Mouse (Mus musculus) T-cell, adult 2 months (primary cell): ENCODE results near the gene Tbc1d21.

Experiments used
- DNase-seq: peaks from one replicate; pipeline ENCODE4 v3.0.0; 2022; ENCODE audit warnings: low spot score

The Tbc1d21 gene

DNA sequence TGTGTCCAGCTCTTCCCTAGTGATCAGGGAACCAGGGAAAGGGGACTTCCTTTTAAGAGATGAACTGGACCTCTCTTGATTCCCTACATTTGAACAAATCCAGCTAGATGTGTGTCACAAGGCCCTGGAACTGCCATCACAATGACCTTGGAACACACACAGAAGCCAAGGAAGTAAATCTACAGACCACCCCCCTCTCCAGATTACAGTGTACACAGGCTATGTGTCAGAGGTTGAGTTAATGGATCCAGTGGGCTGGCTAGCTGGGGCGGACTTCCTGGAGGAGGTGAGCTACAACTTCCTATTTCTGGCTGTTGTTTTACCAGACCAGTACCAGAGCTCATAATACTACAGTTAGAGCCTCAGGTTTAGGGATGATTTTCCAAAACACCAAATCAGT is at the start of gene Tbc1d21:
Tbc1d21 (minus strand) TSS at position 101 of the 400 bp plus-strand sequence.
- no peak for DNase-seq

DNA sequence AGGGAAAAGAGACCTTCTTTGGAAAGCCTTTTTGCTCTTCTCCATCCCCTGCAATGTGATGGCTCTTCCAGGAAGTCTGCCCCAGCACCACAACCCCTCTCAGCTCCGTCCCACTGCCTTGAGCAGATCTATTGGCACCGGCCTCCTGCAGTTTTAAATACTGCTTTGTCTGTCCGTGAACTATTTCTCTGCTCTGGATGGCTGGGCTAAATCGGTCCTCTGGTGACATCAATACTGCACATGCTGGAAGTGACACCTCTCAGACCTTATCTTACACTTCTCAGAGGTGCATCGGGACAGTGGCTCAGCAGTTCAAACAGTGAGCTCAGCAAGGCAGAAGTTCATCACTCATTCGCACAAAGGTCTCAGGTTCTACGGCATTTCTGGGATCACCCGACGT is 41.3 kb upstream of the Tbc1d21 start:
- DNase-seq: no peak

DNA sequence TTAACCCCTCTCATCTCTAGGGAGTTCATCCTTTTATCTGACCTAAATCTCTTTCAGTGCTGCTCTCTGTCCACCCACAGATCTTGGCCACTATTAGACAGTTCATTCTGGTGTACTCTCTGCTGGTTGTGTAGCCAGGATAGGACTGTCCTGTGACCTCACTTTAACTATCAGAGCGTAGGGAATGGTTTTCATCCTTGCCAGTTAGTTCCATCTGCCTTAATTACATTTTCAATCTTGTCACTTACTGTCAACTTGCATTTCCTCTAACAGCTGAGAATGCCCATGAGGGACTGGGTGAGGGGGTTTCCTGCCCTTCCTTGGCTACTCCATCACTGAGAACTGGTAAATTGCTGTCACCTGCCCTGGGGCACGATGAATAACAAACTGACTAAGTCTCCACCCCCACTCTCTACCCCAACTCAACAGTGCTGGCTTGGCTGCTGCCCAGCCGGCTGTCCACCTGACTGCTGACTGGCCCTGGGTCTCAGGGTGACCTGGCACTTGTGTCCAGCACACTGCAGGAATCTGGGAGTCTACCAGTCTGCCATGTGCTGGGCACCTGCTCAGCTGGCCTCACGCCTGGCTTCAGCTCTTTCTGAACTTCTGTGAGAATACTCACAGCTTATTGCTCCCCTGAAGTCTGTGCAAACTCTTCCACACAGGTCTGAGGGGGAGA is 39.9 kb upstream of the Tbc1d21 start:
- no peak for DNase-seq

DNA sequence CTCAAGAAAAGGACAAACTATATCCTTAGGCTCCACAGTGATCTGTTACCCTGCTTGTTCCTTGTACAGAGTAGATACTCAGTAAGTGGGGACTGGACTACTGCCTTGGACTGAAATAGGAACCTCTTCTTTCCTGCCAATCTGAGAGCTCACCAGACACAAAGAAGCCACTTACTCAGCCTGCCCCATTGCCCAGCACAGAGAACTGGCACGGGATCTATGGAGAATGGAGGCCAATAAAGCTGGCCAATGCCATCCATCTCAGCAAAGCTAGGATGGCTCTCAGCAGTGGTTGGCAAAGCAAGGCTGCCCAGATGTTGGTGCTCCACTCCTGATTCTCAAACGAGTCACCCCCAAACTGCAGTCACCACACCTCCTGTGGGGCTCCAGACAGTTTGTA is 39.0 kb upstream of the Tbc1d21 start:
- no peak for DNase-seq

DNA sequence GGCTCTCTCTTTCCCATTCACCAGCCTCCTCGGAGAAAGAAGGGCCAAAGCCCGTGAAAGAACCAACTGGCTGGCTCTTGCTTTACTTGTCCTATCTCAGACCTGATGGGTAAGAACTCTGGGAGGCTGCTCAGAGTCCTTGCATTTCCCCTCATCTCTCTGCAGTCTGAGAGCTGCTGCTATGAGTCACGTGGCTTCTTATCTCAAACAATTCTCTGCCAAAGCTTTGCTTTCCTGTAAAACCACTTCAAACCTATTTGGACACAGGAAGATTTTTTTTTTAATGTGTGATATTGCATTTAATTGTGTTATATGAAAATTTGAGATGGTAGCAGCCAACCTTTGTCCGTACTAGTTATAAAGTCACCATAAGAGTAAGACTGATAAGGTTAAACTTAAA is 34.2 kb upstream of the Tbc1d21 start:
- DNase-seq: no peak

DNA sequence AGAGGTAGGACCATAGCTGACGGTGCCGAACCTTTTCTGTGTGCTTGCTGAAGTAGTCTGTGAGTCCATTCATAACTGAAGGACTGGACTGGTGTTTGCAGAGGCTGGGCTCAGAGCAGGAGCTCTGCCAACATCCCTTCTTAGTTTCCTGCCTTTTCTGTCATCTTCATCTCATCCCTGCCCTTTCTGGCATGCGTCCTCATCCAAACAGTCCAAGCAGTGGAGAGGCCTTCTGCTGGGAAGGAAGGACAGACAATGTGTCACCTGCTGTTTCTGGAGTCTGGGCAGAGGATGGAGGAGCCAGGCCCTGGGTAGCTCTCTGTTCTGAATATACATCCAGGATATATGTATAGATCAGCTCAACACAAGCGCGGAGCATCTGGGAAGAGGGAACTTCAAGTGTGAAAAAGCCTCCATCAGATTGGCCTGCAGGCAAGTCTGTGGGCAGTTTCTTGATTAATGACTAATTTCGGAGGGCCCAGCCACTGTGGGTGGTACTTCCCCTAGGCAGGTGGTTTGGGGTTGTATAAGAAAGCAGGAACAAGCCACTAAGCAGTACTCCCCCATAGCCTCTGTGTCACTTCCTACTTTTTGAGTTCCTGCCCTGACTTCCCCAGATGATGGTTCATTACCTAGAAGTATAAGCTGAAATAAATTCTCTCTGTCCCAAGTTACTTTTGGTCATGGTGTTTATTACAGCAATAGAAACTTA is 31.3 kb upstream of the Tbc1d21 start:
- DNase-seq: no peak

DNA sequence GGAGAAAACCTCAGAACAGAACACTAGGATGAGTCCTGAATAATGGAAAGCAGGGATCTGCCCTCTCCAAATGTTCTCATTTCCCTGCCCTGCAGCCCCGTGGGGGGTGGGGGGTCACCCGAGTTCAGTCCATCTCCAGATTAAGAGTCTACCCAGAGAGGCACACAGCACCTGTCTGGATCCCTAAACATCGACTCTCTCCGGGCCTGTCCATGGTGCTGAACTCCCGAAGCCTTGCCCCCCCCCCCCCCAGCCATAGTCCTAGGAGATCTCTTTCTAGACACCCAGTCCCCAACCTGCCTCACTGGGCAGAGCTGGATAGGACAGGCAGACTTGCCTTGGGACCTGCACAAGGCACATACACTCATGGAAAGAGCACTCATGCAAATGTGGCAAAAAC is 29.4 kb upstream of the Tbc1d21 start:
- DNase-seq: no peak

DNA sequence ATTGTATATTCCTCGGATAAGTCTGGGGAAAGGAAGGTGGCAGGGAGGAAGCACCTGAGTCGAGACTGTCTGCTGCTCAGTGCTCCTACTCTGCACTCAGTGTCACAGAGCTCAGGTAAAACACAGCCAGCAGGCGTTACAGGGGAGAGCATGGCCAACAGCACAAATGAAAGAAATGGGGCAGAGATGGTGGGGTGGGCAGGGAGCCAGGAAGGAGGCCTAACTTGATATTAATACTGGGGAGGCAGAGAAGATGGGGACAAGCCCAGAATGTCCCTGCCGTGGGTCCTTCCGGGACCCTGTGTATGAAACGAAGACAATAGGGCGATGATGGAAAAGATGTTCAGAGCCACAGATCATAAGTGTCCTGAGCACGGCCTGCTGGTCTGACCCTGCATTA is 24.4 kb upstream of the Tbc1d21 start:
- no peak for DNase-seq

DNA sequence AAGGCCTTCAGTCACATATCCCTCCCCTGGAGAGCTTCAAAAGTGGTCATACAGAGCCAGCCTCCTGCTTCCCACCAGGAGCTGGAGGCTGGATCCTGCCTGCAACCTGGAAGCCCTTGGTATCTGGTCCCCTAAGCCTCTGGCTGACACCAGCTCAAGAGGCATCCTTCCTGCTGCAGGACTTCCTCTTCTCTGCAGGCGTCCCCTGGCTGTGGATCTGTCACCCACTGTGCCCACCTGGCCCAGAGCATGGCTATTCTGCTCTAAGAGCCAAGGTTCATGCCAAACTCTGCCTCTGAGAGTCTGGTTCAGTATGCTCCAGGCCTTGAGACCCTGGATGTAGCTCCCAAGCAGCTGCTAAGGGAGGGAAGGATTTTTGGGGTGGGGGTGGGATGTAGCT is 23.6 kb upstream of the Tbc1d21 start:
- no peak for DNase-seq

DNA sequence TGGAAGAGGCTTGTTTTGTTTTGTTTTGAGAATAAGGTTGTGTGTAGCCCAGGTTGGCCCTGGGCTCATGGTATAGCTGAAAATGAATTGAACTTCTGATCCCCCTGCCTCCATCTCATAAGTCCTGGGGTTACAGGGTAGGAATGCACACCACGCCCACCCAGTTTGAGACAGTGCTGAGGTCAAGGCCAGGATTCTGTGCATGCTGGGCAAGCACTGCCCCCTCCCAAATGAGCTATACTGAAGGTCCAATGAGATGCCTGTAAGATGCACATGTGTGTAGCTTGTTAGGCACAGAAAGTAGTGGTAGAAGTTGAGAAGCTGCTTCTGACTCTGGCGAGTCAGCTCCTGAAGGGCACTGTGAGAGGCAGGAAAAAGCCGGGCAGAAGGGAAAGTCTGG is 18.1 kb upstream of the Tbc1d21 start:
- no peak for DNase-seq

DNA sequence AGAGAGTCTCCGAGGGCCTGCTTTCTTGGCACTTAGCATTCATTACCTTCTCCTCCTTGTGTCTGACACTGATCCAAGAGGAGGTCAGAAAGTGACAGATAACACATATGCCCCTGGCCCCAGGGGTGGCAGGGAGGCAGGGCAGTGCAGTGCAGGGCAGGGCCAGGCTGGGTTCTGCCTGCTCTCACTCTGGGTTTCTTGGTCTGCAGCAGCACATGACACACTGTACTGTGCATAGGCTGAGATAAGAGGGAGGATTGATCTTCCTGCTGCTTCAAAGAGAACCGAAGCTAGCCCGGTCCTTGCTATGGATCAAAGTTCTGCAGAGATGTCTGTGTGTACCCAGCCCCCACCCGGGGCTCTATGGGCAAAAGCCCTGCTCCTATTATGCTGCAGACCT is 8.6 kb upstream of the Tbc1d21 start:
- DNase-seq: no peak

DNA sequence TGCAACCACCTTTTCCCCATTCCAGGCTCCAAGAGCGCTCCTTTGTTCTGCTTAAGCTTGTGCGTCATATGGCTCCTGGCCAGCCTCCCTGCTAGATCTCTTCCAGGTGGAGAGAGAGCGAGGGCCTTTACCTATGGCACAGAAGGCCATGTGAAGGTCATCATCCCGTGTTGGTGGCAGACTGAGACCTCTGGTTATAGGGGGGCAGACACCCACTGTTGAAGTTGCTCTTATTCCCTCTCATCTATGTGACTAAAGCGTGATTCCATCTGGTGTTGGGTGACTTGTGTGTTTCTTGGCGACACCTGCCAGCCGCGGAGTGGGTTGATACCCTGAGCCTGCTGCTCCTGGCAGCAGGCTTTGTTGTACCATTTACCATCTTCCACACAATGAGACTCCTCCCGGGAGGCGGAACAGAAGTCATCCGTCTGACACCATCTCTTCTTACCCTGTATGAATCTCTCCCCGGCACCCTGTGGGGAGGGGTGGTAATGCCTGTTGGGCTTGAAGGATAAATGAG is 3.7 kb upstream of the Tbc1d21 start:
- DNase-seq: no peak

DNA sequence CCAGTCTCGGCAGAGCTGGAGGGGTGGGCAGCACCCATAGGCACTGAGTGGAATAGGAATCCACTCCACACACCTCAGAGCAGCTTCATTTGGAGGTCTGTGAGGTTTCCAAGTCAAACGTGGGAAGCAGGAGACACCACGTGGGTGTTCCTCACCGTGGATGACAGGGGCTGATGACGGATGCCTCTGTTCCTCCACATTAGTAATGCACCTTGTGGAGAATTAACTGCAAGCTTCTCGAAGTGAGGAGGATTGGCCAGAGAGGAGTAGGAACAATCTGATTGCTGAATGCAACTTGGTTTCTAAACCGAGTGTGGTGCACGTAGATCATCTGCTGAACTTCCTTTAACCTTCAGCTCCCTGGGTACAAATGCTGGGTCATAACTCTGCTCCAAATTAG is 1.7 kb upstream of the Tbc1d21 start:
- no peak for DNase-seq

DNA sequence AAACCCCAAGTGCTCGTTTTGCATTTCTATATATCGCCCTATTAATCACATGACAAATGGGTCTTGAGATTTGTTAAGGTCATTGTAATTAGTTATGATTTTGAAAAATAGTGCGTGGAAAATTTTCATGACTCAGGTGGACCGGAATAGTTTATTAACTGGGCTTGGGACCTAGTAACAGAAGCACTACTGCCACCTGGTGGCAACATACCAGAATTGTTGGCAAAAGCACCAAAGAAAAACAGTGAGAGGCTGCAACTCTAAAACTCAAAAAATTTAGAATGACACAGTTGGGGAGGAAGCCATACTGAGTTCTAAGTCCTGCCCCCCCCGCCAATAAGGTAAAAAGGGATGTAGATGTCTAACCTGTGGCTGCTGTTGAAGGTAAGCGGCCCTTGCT is 611 bp downstream of the Tbc1d21 start:
- no peak for DNase-seq

DNA sequence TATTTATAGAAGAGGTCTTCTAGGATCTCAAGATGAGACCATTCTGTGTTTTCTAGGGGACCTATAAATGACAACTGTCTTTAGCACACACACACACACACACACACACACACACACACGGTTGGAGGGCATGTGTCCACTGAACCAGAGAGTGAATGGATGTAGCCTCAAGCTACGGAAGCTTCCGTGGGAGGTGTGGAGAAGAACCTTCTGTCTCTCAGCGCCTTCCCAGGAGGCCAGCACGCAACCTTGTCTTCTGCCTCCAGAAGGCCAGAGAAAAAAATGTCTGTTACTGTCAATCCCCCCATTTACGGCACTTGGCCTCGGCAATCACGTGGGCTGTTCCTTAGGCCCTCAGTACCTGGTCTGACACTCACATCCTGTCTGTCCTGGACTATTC is 5.9 kb downstream of the Tbc1d21 start:
- DNase-seq: no peak

DNA sequence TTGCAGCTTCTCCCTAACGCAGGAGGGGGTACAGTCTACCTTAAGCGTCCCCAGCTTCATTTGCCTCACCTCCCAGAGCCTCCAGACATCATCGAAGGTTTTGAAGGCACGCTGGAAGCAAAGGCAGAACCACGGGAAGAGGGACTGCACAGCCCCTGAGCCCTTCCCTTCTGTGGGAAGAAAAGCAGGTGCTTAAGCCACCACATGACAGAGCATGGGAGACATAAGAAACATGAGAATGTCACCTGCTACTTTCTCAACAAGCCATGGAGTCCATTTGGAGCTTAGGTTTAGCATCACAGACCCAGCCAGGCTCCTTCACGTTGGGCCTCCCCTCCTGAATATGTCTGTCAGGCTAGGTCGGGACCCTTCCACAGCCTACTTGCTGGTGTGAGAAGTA is 8.3 kb downstream of the Tbc1d21 start:
- DNase-seq: no peak

DNA sequence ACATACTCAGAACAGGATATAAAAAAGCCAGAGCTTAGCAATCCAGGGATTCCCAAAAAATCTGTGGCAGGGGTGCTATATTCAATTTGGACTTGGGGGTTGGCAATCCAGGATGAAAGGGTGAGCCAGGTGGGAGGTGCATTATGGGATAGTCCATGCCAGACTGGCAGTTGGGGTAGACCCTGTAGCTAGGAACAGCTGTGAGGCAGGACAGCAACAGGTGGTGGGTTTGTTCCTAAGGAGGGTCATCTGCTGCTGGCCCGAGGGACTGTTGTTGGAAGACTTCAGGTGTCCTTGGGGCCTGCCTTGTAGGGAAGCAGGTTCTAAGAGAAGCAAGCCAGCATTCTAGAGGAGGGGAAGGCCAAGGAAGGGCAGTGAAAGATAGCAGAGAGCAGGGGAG is 8.9 kb downstream of the Tbc1d21 start:
- DNase-seq: no peak

DNA sequence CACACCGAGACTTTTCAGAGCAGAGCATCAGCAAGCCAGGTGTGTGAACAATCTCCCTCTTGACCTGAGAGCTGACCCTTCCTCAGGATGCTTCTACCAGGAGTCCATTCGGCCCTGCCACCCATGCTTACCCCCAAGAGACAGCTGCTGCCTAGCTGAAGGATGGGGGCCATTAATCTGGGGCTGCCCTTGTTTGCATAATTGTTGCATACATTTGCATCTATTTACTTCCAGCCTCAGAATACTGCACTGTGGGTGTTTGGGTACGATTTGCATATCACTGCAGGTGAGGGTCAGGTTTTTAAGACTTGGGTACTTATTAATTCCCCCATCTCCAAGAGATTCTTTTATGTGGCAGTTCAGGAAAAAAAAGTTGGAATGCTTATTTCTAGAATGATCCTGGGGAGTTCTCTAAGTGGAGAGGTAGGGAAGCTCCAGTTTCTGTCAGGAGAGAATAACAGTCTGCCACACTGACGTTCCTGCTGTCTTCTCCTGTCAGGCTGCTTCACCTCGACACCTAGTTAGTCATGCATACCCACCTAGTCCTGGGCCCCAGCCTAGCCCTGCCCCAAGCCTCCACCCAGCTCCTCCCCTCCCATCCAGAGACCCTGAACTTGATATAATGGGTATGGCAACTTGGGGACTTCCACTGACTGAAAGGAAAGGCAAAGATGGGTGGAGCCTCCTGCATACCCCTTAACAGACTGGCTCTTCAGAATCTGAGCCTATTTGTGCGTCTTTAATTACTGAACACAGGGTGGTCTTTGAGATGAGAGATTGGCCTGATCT is 14.8 kb downstream of the Tbc1d21 start:
- no peak for DNase-seq

DNA sequence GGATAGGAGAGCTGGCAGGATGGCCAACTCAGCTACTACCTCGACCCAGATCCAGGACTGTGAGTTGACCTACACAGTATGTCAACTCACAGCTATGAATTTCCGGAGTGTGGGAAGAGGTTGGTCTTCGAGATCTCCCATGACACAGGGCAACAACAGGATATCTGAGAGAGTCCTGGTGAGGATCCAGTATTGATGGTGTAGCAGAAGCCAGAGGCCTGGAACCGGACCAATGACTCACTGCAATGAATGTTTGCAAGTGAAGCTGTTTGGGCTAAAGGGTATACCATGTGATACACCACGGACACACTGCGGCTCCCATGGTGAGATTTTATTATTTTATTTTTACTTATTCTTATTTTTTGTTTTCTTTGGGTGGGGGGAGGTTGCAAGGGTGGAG is 15.6 kb downstream of the Tbc1d21 start:
- DNase-seq: no peak

DNA sequence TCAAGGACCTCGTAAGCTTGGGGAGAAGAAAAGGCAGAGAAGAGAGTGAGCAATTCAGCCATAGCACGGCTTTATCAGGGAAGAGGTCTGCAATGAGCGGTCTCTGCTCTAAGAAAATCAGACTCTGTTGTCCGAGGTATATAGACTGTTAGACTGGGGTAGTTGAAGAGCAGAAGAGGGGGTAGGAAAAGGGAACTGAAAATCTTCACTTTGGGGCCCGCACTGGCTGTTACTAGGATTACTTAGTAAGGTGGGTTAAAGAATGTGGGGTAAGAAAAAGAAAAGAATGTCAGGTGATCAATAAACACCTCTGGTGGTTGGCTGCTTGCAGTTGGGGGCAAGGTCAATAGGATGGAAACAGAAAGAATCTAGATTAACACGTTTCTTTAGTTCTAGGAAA is 17.0 kb downstream of the Tbc1d21 start:
- DNase-seq: no peak

DNA sequence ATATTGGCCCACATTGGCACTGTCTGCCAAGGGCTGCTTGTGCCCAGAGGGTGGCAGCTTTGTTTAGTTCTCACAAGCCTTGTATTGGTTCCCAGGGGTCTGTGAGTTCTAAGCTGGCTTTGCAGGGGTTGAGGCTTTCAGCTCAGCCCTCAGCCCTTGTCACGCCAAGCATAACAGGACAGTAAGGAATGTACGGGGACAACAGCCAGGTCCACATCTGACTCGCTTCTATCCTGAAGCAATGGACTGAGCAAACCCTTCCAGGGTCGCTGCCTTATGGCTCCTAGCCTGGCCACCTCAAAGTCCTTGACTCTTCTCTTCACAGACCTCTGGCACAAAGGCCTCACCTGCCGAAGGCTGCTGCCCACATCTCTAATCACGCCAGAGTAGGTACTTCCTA is 22.5 kb downstream of the Tbc1d21 start:
- no peak for DNase-seq

DNA sequence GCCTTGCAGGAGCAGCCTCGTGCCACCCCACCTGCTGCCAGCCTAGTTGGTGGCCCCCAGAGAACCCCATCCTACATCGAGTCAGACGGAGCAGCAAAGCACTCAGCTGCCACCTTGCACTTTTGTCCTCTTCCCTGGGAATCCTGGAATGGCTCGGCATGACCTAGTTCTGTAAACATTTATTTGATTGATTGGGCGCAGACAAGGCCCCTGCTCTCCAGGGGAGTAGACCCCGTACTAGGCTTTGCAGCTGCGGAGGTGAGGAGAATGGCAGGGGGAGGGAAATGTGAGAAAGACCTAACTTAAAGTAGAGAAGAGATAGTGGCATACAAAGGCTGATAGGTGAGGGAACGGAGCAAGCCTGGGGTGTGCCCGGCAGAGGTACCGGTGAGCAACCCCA is 23.8 kb downstream of the Tbc1d21 start:
- no peak for DNase-seq

DNA sequence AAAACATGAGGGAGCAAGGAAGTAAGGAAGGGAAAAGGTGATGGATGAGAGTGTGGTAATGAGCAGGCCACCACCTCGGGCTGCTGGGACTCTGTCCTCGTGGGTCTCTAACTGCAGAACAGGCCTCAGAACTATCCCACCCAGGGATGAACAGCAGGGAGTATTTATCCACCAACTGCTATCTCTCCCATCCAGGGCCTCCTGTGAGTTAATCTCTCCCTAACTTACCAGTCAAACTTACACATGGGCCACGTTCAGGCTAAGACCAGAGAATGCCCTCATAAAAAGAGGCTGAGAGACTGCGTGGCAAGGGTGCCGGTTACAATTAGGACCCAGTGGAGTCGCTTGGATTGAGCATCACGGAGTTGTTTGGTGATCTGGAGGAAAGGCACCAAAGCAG is 24.3 kb downstream of the Tbc1d21 start:
- no peak for DNase-seq
